Mouse (Mus musculus) embryonic facial prominence, embryonic 14.5 days (tissue): Measurements from ENCODE around the gene Arhgef18. TPM values are rescaled to one million over a fixed set of nuclear protein-coding genes. Genes with fewer than 3 reads are reported as not detected.

Experiments
- ATAC-seq: fragments of 200-750 bp; cut with Nextera tagmentation; 2 replicates; pipeline ENCODE4 v1.8.0; 2017; ENCODE audit warnings: low read depth, moderate number of reproducible peaks, moderate TSS enrichment
- DNase-seq: peaks from one replicate; pipeline ENCODE4 v3.0.0-alpha.2; 2015; ENCODE audit warnings: low spot score
- H3K27ac ChIP-seq: fragments of 300-500 bp; sonication (generic); replicated peaks from 2 replicates; pipeline ENCODE4 v1.5.1; 2014; ENCODE audit warnings: low read depth, mild to moderate bottlenecking, low read length, moderate library complexity
- H3K27me3 ChIP-seq: fragments of 300-500 bp; sonication (generic); replicated peaks from 2 replicates; pipeline ENCODE4 v1.6.1; 2014; ENCODE audit warnings: low read length; ENCODE audit not compliant: control insufficient read depth, insufficient read depth
- H3K36me3 ChIP-seq: fragments of 300-500 bp; sonication (generic); 2 replicates; pipeline ENCODE4 v1.6.1; 2014; ENCODE audit warnings: low read length, mixed read lengths; ENCODE audit not compliant: control insufficient read depth, insufficient read depth
- H3K4me1 ChIP-seq: fragments of 300-500 bp; sonication (generic); 2 replicates; pipeline ENCODE4 v1.6.1; 2014; ENCODE audit warnings: antibody characterized with exemption, low read length; ENCODE audit not compliant: control insufficient read depth, insufficient read depth
- H3K4me2 ChIP-seq: fragments of 300-500 bp; sonication (generic); 2 replicates; pipeline ENCODE4 v1.6.1; 2014; ENCODE audit warnings: low read depth, mild to moderate bottlenecking, low read length, moderate library complexity, mixed read lengths
- H3K4me3 ChIP-seq: fragments of 300-500 bp; sonication (generic); 2 replicates; pipeline ENCODE4 v1.5.1; 2014; ENCODE audit warnings: low read depth, mild to moderate bottlenecking, low read length
- H3K9ac ChIP-seq: fragments of 300-500 bp; sonication (generic); 2 replicates; pipeline ENCODE4 v1.6.1; 2014; ENCODE audit warnings: low read depth, mild to moderate bottlenecking, low read length, moderate library complexity, mixed read lengths
- H3K9me3 ChIP-seq: fragments of 300-500 bp; sonication (generic); 2 replicates; pipeline ENCODE4 v1.6.1; 2016; ENCODE audit warnings: low read length; ENCODE audit not compliant: control insufficient read depth
- WGBS: fragments of 180-500 bp; shearing (Covaris S2); extraction: QIAGEN DNeasy Blood & Tissue Kit; methylation state at CpG from one replicate; pipeline ENCODE4 v1.1.7; 2014; 5-methylcytosine and 5-hydroxymethylcytosine counted together
- polyA plus RNA-seq: library from polyadenylated mRNA; unstranded; fragments of >200 nt; fragmentation: Nextera tagmentation; extraction: Ambion mirVana; gene quantifications from 2 replicates; pipeline ENCODE4 v1.2.1, GENCODE M21; 2014

Arhgef18 gene
- polyA plus RNA-seq: 8.7 and 9.3 TPM in 2 replicates

- Histone ChIP-seq H3K9ac (peak within 1 kb of the TSS; percentile 73), H3K36me3 (0 out of 2 replicates have a peak, but pooled peaks cover 6% of the 10 kb centered on the region), H3K9me3 (no peaks in the 10 kb centered on the region), H3K27me3 (no peaks in the 10 kb centered on the region), H3K4me3 (peak within 1 kb of the TSS; percentile 65), H3K27ac (no peak within 1 kb of the TSS), H3K4me2 (peak within 1 kb of the TSS; percentile 78), H3K4me1 (peaks cover 22% of the 10 kb centered on the region)
- under 1% methylated on average over 47 of the region's 48 CpGs for WGBS
- ATAC-seq: peak; percentile 99
- DNase-seq: peak; percentile 96
These were observed at the start of gene Arhgef18 for GRCm38 (mm10) chr8:3392771-3393710. Gene Arhgef18 (plus strand): TSS chr8:3393006.

- ATAC-seq: no peak
- no peak overlapping the region for H3K4me3 ChIP-seq
These were observed 47.5 kb upstream of the Arhgef18 start for GRCm38 (mm10) chr8:3345337-3345736.

GRCm38 (mm10) chr8:3346691-3347413 is 46.0 kb upstream of the Arhgef18 start:
- no peaks in the 10 kb centered on the region for H3K36me3 ChIP-seq
- no peak for DNase-seq
- H3K4me1 ChIP-seq: no peaks in the 10 kb centered on the region
- H3K27ac ChIP-seq: no peak overlapping the region
- H3K9ac ChIP-seq: no peak overlapping the region
- WGBS: 87% methylated on average over 5 of the region's 5 CpGs
- H3K4me3 ChIP-seq: no peak overlapping the region
- no peak for ATAC-seq
- no peaks in the 10 kb centered on the region for H3K27me3 ChIP-seq
- H3K9me3 ChIP-seq: no peaks in the 10 kb centered on the region
- H3K4me2 ChIP-seq: no peak overlapping the region

More at GRCm38 (mm10) chr8:3345337-3345736, 47.5 kb upstream of the Arhgef18 start:
- Histone ChIP-seq H3K27me3 (no peaks in the 10 kb centered on the region), H3K9me3 (no peaks in the 10 kb centered on the region), H3K36me3 (no peaks in the 10 kb centered on the region), H3K4me1 (no peaks in the 10 kb centered on the region), H3K9ac (no peak overlapping the region), H3K27ac (no peak overlapping the region), H3K4me2 (no peak overlapping the region)
- 95% methylated on average over 6 of the region's 6 CpGs for WGBS
- DNase-seq: no peak

- Histone ChIP-seq H3K27me3 (no peaks in the 10 kb centered on the region), H3K4me2 (no peak overlapping the region), H3K9me3 (no peaks in the 10 kb centered on the region), H3K4me1 (no peaks in the 10 kb centered on the region), H3K36me3 (no peaks in the 10 kb centered on the region), H3K27ac (no peak overlapping the region), H3K9ac (no peak overlapping the region), H3K4me3 (no peak overlapping the region)
- WGBS: 45% methylated on average over 13 of the region's 13 CpGs
- ATAC-seq: no peak
- DNase-seq: no peak
These were observed 44.5 kb upstream of the Arhgef18 start for GRCm38 (mm10) chr8:3348142-3348823.

- H3K27me3 ChIP-seq: no peaks in the 10 kb centered on the region
- ATAC-seq (no peak), DNase-seq (no peak)
- 64% methylated on average over 6 of the region's 6 CpGs for WGBS
- no peaks in the 10 kb centered on the region for H3K4me1 ChIP-seq
- no peak overlapping the region for H3K27ac ChIP-seq
- no peaks in the 10 kb centered on the region for H3K36me3 ChIP-seq
- H3K9ac ChIP-seq: no peak overlapping the region
- H3K9me3 ChIP-seq: no peaks in the 10 kb centered on the region
- H3K4me3 ChIP-seq: no peak overlapping the region
- no peak overlapping the region for H3K4me2 ChIP-seq
These were observed 42.1 kb upstream of the Arhgef18 start for GRCm38 (mm10) chr8:3350747-3351146.

GRCm38 (mm10) chr8:3352715-3353114 is 40.1 kb upstream of the Arhgef18 start:
- H3K4me2 ChIP-seq: no peak overlapping the region

GRCm38 (mm10) chr8:3353189-3353810 is 39.5 kb upstream of the Arhgef18 start, which contains the start of gene A430078G23Rik:
Gene A430078G23Rik (plus strand): TSS chr8:3353415.
- Histone ChIP-seq H3K4me1 (no peaks in the 10 kb centered on the region), H3K9ac (no peak within 1 kb of the TSS), H3K27me3 (no peaks in the 10 kb centered on the region), H3K4me3 (no peak within 1 kb of the TSS), H3K4me2 (no peak within 1 kb of the TSS), H3K9me3 (no peaks in the 10 kb centered on the region), H3K36me3 (no peaks in the 10 kb centered on the region), H3K27ac (no peak within 1 kb of the TSS)
- DNase-seq (no peak), ATAC-seq (no peak)
- WGBS: 80% methylated on average over 13 of the region's 13 CpGs

More at GRCm38 (mm10) chr8:3352715-3353114, 40.1 kb upstream of the Arhgef18 start:
- no peaks in the 10 kb centered on the region for H3K9me3 ChIP-seq
- WGBS: 83% methylated on average over 6 of the region's 6 CpGs
- no peaks in the 10 kb centered on the region for H3K27me3 ChIP-seq
- H3K4me1 ChIP-seq: no peaks in the 10 kb centered on the region
- H3K27ac ChIP-seq: no peak overlapping the region
- no peaks in the 10 kb centered on the region for H3K36me3 ChIP-seq
- no peak overlapping the region for H3K4me3 ChIP-seq
- DNase-seq (no peak), ATAC-seq (no peak)
- H3K9ac ChIP-seq: no peak overlapping the region
